Mouse (Mus musculus): ENCODE data around the gene Gm44973. TPM values are rescaled to one million over a fixed set of nuclear protein-coding genes. Genes with fewer than 3 reads are reported as not detected.

The Gm44973 gene
- polyA plus RNA-seq, 1 experiment from 2014 or later, result not detected

- DNase-seq (ENCODE audit: low spot score) (no peak), ATAC-seq (ENCODE audit: low FRiP score) (no peak)
- H3K9ac ChIP-seq, result peak overlapping the region; percentile 99
- H3K4me3 ChIP-seq (replicated peaks; ENCODE audit: low read length), result peak overlapping the region; percentile 99
- no peaks in the 10 kb centered on the region for H3K9me3 ChIP-seq (ENCODE audit: control insufficient read depth, low read length)
- H3K36me3 ChIP-seq (replicated peaks; ENCODE audit: control insufficient read depth, insufficient read depth), result peaks cover 54% of the 10 kb centered on the region
- H3K27ac ChIP-seq, result peak overlapping the region; percentile 89; the same call in 1 of the 2 replicates
- 73% methylated on average over 6 of the region's 6 CpGs for WGBS
- H3K4me2 ChIP-seq (replicated peaks), result peak overlapping the region; percentile 96
- no peaks in the 10 kb centered on the region for H3K27me3 ChIP-seq (ENCODE audit: control insufficient read depth, insufficient read depth, low read length)
- H3K4me1 ChIP-seq (replicated peaks; ENCODE audit: control insufficient read depth, insufficient read depth, low read length), result peaks cover 15% of the 10 kb centered on the region
Observed at GRCm38 (mm10) chr7:5081241-5081640, 65.9 kb downstream of the Gm44973 start.

DNA sequence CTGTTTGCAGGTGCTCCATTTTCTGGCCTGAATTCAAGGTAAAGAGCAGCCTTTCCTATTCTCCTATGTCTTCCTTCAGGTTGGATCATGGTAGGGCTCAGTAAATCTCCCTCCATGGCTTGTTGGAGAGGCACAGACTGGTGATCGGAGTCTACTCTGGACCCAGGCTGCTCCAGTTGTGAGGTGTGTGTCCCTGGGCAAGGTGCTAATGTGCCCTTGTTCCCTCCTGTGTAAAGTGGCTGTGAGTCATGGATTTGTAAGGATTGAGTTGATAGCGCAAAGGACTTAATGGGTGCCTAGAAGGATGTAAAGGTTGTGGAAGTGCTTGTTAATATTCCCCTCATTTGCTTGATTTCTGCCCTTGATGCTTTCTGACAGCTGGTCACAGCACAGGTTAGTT, 66.6 kb downstream of the Gm44973 start:
- no peaks in the 10 kb centered on the region for H3K27me3 ChIP-seq (ENCODE audit: control insufficient read depth, insufficient read depth, low read length)
- 98% methylated on average over 2 of the region's 2 CpGs for WGBS
- no peak overlapping the region for H3K9ac ChIP-seq
- H3K36me3 ChIP-seq (replicated peaks; ENCODE audit: control insufficient read depth, insufficient read depth), result peaks cover 48% of the 10 kb centered on the region
- no peak overlapping the region for H3K27ac ChIP-seq
- ATAC-seq (ENCODE audit: low FRiP score), result no peak
- H3K9me3 ChIP-seq (ENCODE audit: control insufficient read depth, low read length), result no peaks in the 10 kb centered on the region
- H3K4me2 ChIP-seq (replicated peaks), result peak overlapping the region; percentile 96
- no peak overlapping the region for H3K4me3 ChIP-seq (replicated peaks; ENCODE audit: low read length)
- no peak for DNase-seq (ENCODE audit: low spot score)
- H3K4me1 ChIP-seq (replicated peaks; ENCODE audit: control insufficient read depth, insufficient read depth, low read length), result peaks cover 15% of the 10 kb centered on the region

Other genes starting within 250 kb of the Gm44973 start
- not detected in 2 replicates for gene Fam71e2, start 244.2 kb upstream of the Gm44973 start, polyA plus RNA-seq (2014; fragmentation: Nextera tagmentation; extraction: Ambion mirVana)
- 0.35 and 0.41 TPM in 2 replicates for gene Il11, start 232.6 kb upstream of the Gm44973 start, polyA plus RNA-seq (2014; fragmentation: Nextera tagmentation; extraction: Ambion mirVana)
- not detected in 2 replicates for gene Tmem190, start 232.6 kb upstream of the Gm44973 start, polyA plus RNA-seq (2014; fragmentation: Nextera tagmentation; extraction: Ambion mirVana)
- gene Tmem238, start 225.8 kb upstream of the Gm44973 start, polyA plus RNA-seq (2014; fragmentation: Nextera tagmentation; extraction: Ambion mirVana), result 3.2 and 4.1 TPM in 2 replicates
- gene Rpl28, start 222.6 kb upstream of the Gm44973 start, polyA plus RNA-seq (2014; fragmentation: Nextera tagmentation; extraction: Ambion mirVana), result 175 and 192 TPM in 2 replicates
- gene Ube2s, start 202.9 kb upstream of the Gm44973 start, polyA plus RNA-seq (2014; fragmentation: Nextera tagmentation; extraction: Ambion mirVana), result 285 and 293 TPM in 2 replicates
- 13.1 and 15.6 TPM in 2 replicates for gene Shisa7, start 170.8 kb upstream of the Gm44973 start, polyA plus RNA-seq (2014; fragmentation: Nextera tagmentation; extraction: Ambion mirVana)
- 2.8 and 3.7 TPM in 2 replicates for gene Isoc2b, start 145.2 kb upstream of the Gm44973 start, polyA plus RNA-seq (2014; fragmentation: Nextera tagmentation; extraction: Ambion mirVana)
- gene Isoc2a, start 138.3 kb upstream of the Gm44973 start, polyA plus RNA-seq (2014; fragmentation: Nextera tagmentation; extraction: Ambion mirVana), result 0.47 and 0.82 TPM in 2 replicates
- 0.25 and 0.43 TPM in 2 replicates for gene Gm36210, start 109.0 kb upstream of the Gm44973 start, polyA plus RNA-seq (2014; fragmentation: Nextera tagmentation; extraction: Ambion mirVana)
- 3.6 and 4.2 TPM in 2 replicates for gene Zfp628, start 100.3 kb upstream of the Gm44973 start, polyA plus RNA-seq (2014; fragmentation: Nextera tagmentation; extraction: Ambion mirVana)
- gene Nat14, start 93.5 kb upstream of the Gm44973 start, polyA plus RNA-seq (2014; fragmentation: Nextera tagmentation; extraction: Ambion mirVana), result 23.3 and 23.6 TPM in 2 replicates
- 0.74 and 0.82 TPM in 2 replicates for gene Ssc5d, start 89.7 kb upstream of the Gm44973 start, polyA plus RNA-seq (2014; fragmentation: Nextera tagmentation; extraction: Ambion mirVana)
- 0.21 TPM in 1 of 2 replicates, not detected in the other for gene Sbk2, start 51.1 kb upstream of the Gm44973 start, polyA plus RNA-seq (2014; fragmentation: Nextera tagmentation; extraction: Ambion mirVana)
- 0.39 and 0.67 TPM in 2 replicates for gene Sbk3, start 44.3 kb upstream of the Gm44973 start, polyA plus RNA-seq (2014; fragmentation: Nextera tagmentation; extraction: Ambion mirVana)
- 51.5 and 55.4 TPM in 2 replicates for gene Zfp579, start 19.3 kb upstream of the Gm44973 start, polyA plus RNA-seq (2014; fragmentation: Nextera tagmentation; extraction: Ambion mirVana)
- 8.9 and 9.2 TPM in 2 replicates for gene Zfp524, start 1.1 kb upstream of the Gm44973 start, polyA plus RNA-seq (2014; fragmentation: Nextera tagmentation; extraction: Ambion mirVana)
- gene Fiz1, start 799 bp upstream of the Gm44973 start, polyA plus RNA-seq (2014; fragmentation: Nextera tagmentation; extraction: Ambion mirVana), result 30.0 and 32.6 TPM in 2 replicates
- gene Zfp865, start 4.9 kb downstream of the Gm44973 start, polyA plus RNA-seq (2014; fragmentation: Nextera tagmentation; extraction: Ambion mirVana), result 6.6 and 7.2 TPM in 2 replicates
- 53.3 and 60.1 TPM in 2 replicates for gene Ccdc106, start 5.1 kb downstream of the Gm44973 start, polyA plus RNA-seq (2014; fragmentation: Nextera tagmentation; extraction: Ambion mirVana)
- not detected in 2 replicates for gene 4632433K11Rik, start 18.6 kb downstream of the Gm44973 start, polyA plus RNA-seq (2014; fragmentation: Nextera tagmentation; extraction: Ambion mirVana)
- gene Zfp784, start 22.9 kb downstream of the Gm44973 start, polyA plus RNA-seq (2014; fragmentation: Nextera tagmentation; extraction: Ambion mirVana), result 7.0 and 8.9 TPM in 2 replicates
- 105 and 110 TPM in 2 replicates for gene Zfp580, start 36.0 kb downstream of the Gm44973 start, polyA plus RNA-seq (2014; fragmentation: Nextera tagmentation; extraction: Ambion mirVana)
- 96.6 and 103 TPM in 2 replicates for gene U2af2, start 46.6 kb downstream of the Gm44973 start, polyA plus RNA-seq (2014; fragmentation: Nextera tagmentation; extraction: Ambion mirVana)
- gene Epn1, start 64.7 kb downstream of the Gm44973 start, polyA plus RNA-seq (2014; fragmentation: Nextera tagmentation; extraction: Ambion mirVana), result 116 and 124 TPM in 2 replicates
- not detected in 2 replicates for gene Rfpl4, start 101.5 kb downstream of the Gm44973 start, polyA plus RNA-seq (2014; fragmentation: Nextera tagmentation; extraction: Ambion mirVana)
- gene Rasl2-9, start 110.5 kb downstream of the Gm44973 start, polyA plus RNA-seq (2014; fragmentation: Nextera tagmentation; extraction: Ambion mirVana), result 0.63 and 0.64 TPM in 2 replicates
- 0.08 TPM in 1 of 2 replicates, not detected in the other for gene Vmn1r55, start 134.2 kb downstream of the Gm44973 start, polyA plus RNA-seq (2014; fragmentation: Nextera tagmentation; extraction: Ambion mirVana)
- not detected in 2 replicates for gene Vmn1r56, start 181.3 kb downstream of the Gm44973 start, polyA plus RNA-seq (2014; fragmentation: Nextera tagmentation; extraction: Ambion mirVana)
- not detected in 2 replicates for gene Vmn1r57, start 203.0 kb downstream of the Gm44973 start, polyA plus RNA-seq (2014; fragmentation: Nextera tagmentation; extraction: Ambion mirVana)

All from hindbrain, embryonic 14.5 days (tissue).